In genomic region chr4:123248971-123249567, GRCm38 (mm10) we compare ENCODE assay signal across 9 mouse cellular contexts. TPM values are rescaled to one million over a fixed set of nuclear protein-coding genes. Genes with fewer than 3 reads are reported as not detected.
DNase-seq lines count a peak whose midpoint lies in the region; TF ChIP-seq lines count a peak whose summit lies in the region.
"Had no signal": no experiment of that assay in that cellular context is flagged by ENCODE, and none has a peak within 500 bp of the region (broad histone marks: within the 10 kb centered on the region; RNA-seq: fewer than 3 reads in every experiment).

No protein-coding gene starts in this region.

- H3K36me3 ChIP-seq in myocyte (ENCODE audit: control insufficient read depth, insufficient read depth): no peaks in the 10 kb centered on the region
- H3K36me3 ChIP-seq: neural tube, embryonic 13.5 days had no signal

- H3K27me3 ChIP-seq in myocyte (ENCODE audit: control insufficient read depth, insufficient read depth, insufficient read length): no peaks in the 10 kb centered on the region
- H3K27me3 ChIP-seq: neural tube, embryonic 13.5 days had no signal

- H3K79me2 ChIP-seq in myocyte (ENCODE audit: control insufficient read depth, insufficient read depth): no peaks in the 10 kb centered on the region

- DNase-seq in adrenal gland, adult 8-10 months: peak; percentile 82
- DNase-seq in brain, embryonic 18.5 days (ENCODE audit: low read depth, low spot score): peak; percentile 26
- DNase-seq in gastrocnemius, postnatal 25 days: peak; percentile 91
- DNase-seq in layer of hippocampus, adult 9-10 months (ENCODE audit: low spot score): peak; percentile 24
- DNase-seq in MN1 (ENCODE audit: low spot score): no peak
- no peak for DNase-seq in thymus, adult 18-20 months

- H3ac ChIP-seq in myocyte (ENCODE audit: control insufficient read depth, insufficient read length): no peak overlapping the region

- H3K4me2 ChIP-seq in myocyte (ENCODE audit: low read depth): no peak overlapping the region
- H3K4me2 ChIP-seq: neural tube, embryonic 13.5 days had no signal

- peak; percentile 19 for TF ChIP-seq POLR2A in myocyte (IDR thresholded peaks at IDR 0.05; ENCODE audit: insufficient read length, low read depth)

- H3K4me3 ChIP-seq in myocyte: no peak overlapping the region
- H3K4me3 ChIP-seq: neural tube, embryonic 13.5 days had no signal

TF ChIP-seq in myocyte, 11 proteins besides CTCF, POLR2A, EP300 and RAD21:
- no peak for TF ChIP-seq MYOG (IDR thresholded peaks at IDR 0.05; ENCODE audit: control insufficient read depth in 1 of 3, insufficient read depth in 1 of 3, insufficient read length in 2 of 3, low read depth in 2 of 3)

RNA-seq across cellular contexts. Expression of gene Pabpc4, which starts 13.1 kb away (rescaled TPM):
- 10 to 100 TPM; 82.8 to 96.1 (median 90.0) TPM for total RNA-seq in adrenal gland, adult 8-10 months (2022)
- total RNA-seq in gastrocnemius, postnatal 25 days (2021): 100 to 1,000 TPM; 278 to 325 TPM
- 154 TPM for polyA plus RNA-seq in myocyte (2012; fragmentation: generic; extraction: Trizol)

RNA-seq across cellular contexts. Expression of gene Heyl, which starts 15.7 kb away (rescaled TPM):
- 10 to 100 TPM in 2 of 4 experiments, 1 to 10 TPM in 2; 4.6 to 13.5 (median 8.9) TPM for total RNA-seq in adrenal gland, adult 8-10 months (2022)
- 1 to 10 TPM; 6.7 to 7.4 TPM for total RNA-seq in gastrocnemius, postnatal 25 days (2021)
- polyA plus RNA-seq in myocyte (2012; fragmentation: generic; extraction: Trizol): 30.2 TPM
- total RNA-seq: hematopoietic stem cell, adult 5-6 weeks had no signal

RNA-seq across cellular contexts. Expression of gene Nt5c1a, which starts 47.8 kb away (rescaled TPM):
- total RNA-seq in adrenal gland, adult 8-10 months (2022): 100 to 1,000 TPM in 2 of 4 experiments, 10 to 100 TPM in 2; 65.4 to 137 (median 88.0) TPM
- total RNA-seq in gastrocnemius, postnatal 25 days (2021): 10 to 100 TPM; 19.6 to 32.5 TPM
- polyA plus RNA-seq in myocyte (2012; fragmentation: generic; extraction: Trizol): not detected
- total RNA-seq: hematopoietic stem cell, adult 5-6 weeks had no signal
- polyA plus RNA-seq: neural tube, embryonic 13.5 days had no signal

Comparison
In these comparisons a context has a peak if more than half of its experiments do, and no peak if none do; other contexts are left out.
1. DNase-seq: peak in adrenal gland, adult 8-10 months (single experiment), brain, embryonic 18.5 days (single experiment), gastrocnemius, postnatal 25 days (single experiment) and layer of hippocampus, adult 9-10 months (single experiment); none in MN1 (single experiment) and thymus, adult 18-20 months (0 of 2).